Mouse (Mus musculus) frontal cortex, postnatal 36 days (tissue): ENCODE data around the gene Thrap3.
A peak's percentile ranks its signal among the peaks of the same experiment; 100 is the strongest.

Experiments used
- DNase-seq, 2 experiments: peaks; one replicate each; pipeline ENCODE4 v3.0.0; 2022; ENCODE audit warnings: low spot score in 2 of 2

Thrap3 gene

GRCm38 (mm10) chr4:126202303-126203181, at the start of gene Thrap3:
TSS of gene Thrap3 (minus strand) at chr4:126202760.
- peak; percentile 99 for DNase-seq

GRCm38 (mm10) chr4:126251655-126252254, 49.2 kb upstream of the Thrap3 start:
- DNase-seq: no peak

DNA sequence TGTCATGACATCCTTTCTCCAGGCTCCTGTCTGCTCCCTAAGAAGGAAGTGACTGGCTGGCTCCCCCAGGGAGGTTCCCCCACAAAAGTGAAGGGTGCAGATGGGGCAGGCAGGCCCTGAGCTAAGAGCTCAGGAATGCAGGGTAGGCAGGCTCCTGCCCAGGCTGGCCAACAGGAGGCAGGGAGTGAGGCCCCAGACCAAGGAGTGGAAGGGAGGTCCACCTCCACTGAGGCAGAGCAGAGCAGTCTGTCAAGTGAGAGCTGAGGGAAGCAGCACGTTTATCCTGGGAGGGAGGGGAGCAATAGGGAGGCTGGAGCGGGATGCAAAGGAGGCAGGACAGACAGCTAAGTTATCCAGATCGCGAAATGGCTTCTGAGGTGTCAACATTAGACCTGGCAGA, 48.1 kb upstream of the Thrap3 start:
- DNase-seq: no peak

GRCm38 (mm10) chr4:126248261-126248868, 45.8 kb upstream of the Thrap3 start:
- no peak for DNase-seq

DNA sequence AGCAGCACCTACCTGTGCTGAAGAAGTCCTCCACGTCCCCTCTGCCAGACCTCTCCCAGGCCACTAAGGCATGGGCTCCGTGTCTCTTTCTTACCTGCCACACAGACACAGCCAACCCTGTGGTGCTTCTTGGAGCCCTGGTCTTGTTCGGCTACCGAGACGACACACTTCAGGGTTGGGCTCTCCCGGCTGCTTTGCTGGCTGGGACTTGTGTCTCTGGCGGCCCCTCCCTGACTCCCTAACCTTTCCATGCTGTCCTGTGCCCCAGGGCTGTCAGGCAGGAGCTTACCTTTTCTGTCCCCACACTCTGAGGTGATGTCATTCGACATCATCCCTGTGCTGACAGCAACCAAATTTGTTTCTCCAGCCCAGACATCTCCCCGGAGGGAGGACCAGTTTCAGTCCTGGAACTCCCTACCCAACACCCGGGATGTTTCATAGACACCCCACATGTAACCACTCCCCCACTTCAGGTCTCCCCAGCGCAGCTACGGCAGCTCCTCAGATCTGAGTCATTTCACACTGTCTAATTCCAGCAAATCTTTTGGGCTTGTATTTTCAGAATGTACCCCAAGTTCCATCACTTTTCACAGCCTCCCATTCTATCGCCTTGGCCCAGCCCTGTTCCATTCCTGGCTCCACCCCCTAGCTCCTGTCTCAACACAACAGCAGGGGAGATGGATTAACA, 43.8 kb upstream of the Thrap3 start:
- DNase-seq: peak in 1 of 2 experiments; percentile 70

- DNase-seq: no peak
These were observed 40.0 kb upstream of the Thrap3 start for GRCm38 (mm10) chr4:126242510-126242909.

DNA sequence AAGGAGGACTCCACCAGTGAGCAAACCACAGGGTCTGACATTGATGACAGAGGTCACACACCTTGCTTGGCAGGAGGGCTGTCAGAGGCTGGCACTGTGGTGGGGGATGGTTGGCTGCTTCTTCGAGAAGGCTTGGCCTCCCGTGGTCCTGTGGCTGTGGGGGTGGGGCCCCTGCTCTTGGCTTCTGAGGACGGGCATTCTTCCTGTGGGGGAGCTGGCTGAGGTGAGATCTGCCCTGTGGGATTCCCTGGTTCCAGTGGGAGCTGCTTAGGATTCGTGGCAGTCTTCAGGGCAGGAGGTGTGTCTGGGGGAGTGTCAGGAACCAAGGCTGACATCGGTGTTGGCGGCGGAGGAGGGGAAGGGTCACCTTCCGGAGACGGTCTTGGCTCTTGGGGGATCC, 39.4 kb upstream of the Thrap3 start:
- DNase-seq: no peak

- no peak for DNase-seq
These were observed 37.4 kb upstream of the Thrap3 start for GRCm38 (mm10) chr4:126239862-126240475.

GRCm38 (mm10) chr4:126237721-126238242, 35.2 kb upstream of the Thrap3 start:
- DNase-seq: peak in 1 of 2 experiments; percentile 59

DNA sequence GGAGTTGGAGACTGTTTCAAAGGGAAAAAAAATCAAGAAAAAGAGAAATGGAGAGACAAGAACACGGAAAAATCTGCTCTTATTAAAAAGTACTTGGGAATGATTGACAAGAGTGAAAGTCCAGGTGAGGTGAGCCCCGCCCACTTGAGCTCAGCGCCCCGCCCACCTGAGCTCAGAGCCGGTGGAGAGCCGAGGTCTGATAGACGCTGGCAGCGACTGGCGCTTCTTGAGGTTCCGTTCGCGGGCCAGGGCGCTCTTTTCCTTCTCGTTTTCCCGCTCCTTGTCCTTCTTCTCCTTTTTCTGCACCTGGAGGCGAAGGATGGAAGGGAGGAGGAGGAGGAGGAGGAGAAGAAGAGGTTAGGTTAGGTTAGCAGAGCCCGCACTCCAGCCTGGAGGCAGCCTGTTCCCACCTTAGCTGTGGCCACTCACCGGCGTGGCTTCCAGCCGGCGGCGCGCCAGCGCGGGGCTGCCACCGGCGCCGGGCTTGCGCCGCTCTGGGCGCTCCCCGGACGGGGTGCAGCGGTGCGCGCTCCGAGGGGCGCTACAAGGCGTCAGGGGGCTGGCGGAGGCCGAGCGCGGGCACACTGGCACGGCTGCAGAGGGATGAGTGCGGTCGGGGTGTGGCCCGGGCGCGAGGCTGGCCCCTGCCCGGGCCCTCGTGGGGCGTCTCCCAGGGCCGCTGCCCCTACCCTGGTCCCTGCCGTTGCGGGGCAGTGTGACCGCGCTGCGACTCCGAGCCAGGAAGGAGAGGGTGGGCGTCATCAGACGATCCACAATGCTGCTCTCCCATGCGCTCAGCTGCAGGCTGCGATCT, 34.1 kb upstream of the Thrap3 start:
- peak in 1 of 2 experiments; percentile 4 for DNase-seq

DNA sequence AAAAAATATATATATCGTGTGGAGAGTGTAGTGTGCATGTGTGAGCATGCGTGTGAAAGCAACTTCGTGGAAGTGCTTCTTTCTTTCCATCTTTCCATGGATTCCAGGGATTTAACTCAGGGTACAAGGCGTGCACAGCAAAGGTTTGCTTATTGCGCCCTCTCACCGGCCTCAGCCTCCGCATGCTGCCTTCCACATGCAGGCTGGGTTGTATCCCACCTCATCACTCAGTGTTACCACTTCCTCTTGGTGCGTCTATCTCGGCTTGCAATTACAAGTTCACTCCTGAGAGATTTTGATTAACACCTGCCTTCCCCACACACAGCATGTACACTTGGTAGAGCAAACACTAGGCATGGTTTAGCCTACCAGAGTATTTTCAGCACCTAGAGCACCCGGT, 32.6 kb upstream of the Thrap3 start:
- DNase-seq: peak in 1 of 2 experiments; percentile 1

- DNase-seq: no peak
These were observed 32.1 kb upstream of the Thrap3 start for GRCm38 (mm10) chr4:126234496-126235175.

DNA sequence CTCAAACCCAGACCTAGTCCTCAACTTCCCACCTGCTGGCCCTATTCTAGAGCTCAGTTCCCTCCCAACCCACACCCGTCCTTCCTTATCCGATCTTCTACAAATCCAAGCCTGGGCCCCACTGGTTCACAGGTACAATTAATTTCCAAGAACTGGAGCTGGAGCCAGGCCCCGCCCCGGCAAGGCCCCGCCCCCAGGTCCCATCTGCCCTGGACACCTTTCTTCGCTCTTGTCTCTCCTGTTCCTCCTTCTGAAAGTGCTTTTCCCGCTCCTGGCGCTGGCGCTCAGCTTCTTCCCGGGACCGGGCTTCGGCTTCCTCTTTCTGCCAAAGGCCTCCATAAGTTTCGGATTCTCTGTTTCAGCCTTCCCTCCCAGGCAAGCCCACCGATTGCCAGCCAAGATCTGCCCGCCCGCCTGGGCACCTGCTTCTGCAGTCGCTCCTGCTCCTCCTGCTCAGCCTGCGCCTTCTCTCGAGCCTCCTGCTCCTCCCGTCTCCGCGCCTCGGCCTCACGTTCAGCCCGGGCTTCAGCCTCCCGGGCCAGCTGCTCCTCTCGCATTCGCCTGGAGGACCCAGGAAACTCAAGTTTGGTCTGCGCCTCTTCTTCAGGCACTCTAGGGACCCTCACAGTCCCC, 31.2 kb upstream of the Thrap3 start:
- no peak for DNase-seq

DNA sequence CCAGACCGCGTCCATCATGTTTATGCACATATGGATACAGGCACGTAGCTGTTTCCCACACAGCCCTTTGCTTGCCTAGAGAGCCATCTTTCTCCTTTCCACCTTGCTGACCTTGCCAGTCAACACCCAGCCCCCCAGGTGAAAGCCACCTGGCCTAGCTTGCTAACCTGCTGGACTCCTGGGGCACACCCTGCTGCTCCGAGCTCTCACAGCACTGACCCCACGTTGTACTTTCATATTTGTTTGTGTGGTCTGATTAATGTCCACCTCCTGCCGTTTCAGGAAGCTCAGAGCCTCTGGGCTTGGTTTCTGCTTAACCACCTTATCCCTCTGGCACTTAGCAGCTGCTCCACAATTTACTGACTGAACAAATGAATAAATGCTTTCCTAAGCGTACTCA, 27.3 kb upstream of the Thrap3 start:
- no peak for DNase-seq

DNA sequence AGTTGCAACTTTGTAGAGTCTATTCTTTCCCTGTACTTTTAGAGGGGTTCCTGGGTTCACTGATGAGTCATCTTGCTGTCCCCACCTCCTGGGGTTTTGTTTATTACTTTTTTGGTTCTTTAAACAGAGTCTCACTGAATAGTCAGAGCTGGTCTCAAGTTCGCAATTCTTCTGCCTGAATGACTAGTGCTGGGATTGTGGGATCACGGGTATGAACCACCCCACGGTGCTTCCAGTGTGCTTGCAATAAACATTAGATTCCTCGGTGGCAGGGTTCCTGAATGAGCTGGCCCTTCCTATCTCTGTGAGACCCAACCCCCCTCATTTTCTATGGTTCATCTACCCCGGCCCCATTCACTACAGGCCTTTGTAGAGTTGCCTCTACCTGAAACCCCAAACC, 25.6 kb upstream of the Thrap3 start:
- no peak for DNase-seq

GRCm38 (mm10) chr4:126227077-126227761, 24.7 kb upstream of the Thrap3 start:
- DNase-seq: peak; percentile 87 to 88

GRCm38 (mm10) chr4:126226640-126227039, 24.1 kb upstream of the Thrap3 start:
- no peak for DNase-seq

GRCm38 (mm10) chr4:126222631-126223030, 20.1 kb upstream of the Thrap3 start:
- DNase-seq: no peak

- no peak for DNase-seq
These were observed 17.5 kb upstream of the Thrap3 start for GRCm38 (mm10) chr4:126220045-126220444.
